Mouse (Mus musculus) lung, embryonic 16.5 days (tissue): Measurements from ENCODE around the gene Znrf2. TPM values are rescaled to one million over a fixed set of nuclear protein-coding genes. Genes with fewer than 3 reads are reported as not detected.
A peak's percentile ranks its signal among the peaks of the same experiment; 100 is the strongest.

Source experiments
- ATAC-seq: fragments of 200-750 bp; cut with Nextera tagmentation; 2 replicates; pipeline ENCODE4 v1.8.0; 2017; ENCODE audit warnings: low read depth, mild to moderate bottlenecking, moderate library complexity
- H3K27ac ChIP-seq: fragments of 300-500 bp; sonication (generic); 2 replicates; pipeline ENCODE4 v1.5.1; 2014; ENCODE audit warnings: mild to moderate bottlenecking, control low read depth, low read length
- H3K27me3 ChIP-seq: fragments of 300-500 bp; sonication (generic); 2 replicates; pipeline ENCODE4 v1.6.1; 2014; ENCODE audit warnings: low read depth, low read length, mixed read lengths; ENCODE audit not compliant: control insufficient read depth, insufficient read depth
- H3K36me3 ChIP-seq: fragments of 300-500 bp; sonication (generic); 2 replicates; pipeline ENCODE4 v1.6.1; 2014; ENCODE audit warnings: low read length; ENCODE audit not compliant: control insufficient read depth, insufficient read depth
- H3K4me1 ChIP-seq: fragments of 300-500 bp; sonication (generic); replicated peaks from 2 replicates; pipeline ENCODE4 v1.6.1; 2014; ENCODE audit warnings: low read length, mixed read lengths; ENCODE audit not compliant: control insufficient read depth, insufficient read depth
- H3K4me2 ChIP-seq: fragments of 300-500 bp; sonication (generic); 2 replicates; pipeline ENCODE4 v1.6.1; 2014; ENCODE audit warnings: low read depth, low read length, control low read depth
- H3K4me3 ChIP-seq: fragments of 300-500 bp; sonication (generic); 2 replicates; pipeline ENCODE4 v1.5.1; 2014; ENCODE audit warnings: mild to moderate bottlenecking, low read length, control low read depth
- H3K9ac ChIP-seq: fragments of 300-500 bp; sonication (generic); 2 replicates; pipeline ENCODE4 v1.6.1; 2014; ENCODE audit warnings: low read length, control low read depth
- H3K9me3 ChIP-seq: fragments of 300-500 bp; sonication (generic); 2 replicates; pipeline ENCODE4 v1.6.1; 2016; ENCODE audit warnings: low read length; ENCODE audit not compliant: control insufficient read depth
- WGBS: fragments of 180-500 bp; shearing (Covaris S2); extraction: QIAGEN DNeasy Blood & Tissue Kit; methylation state at CpG from one replicate; pipeline ENCODE4 v1.1.7; 2014; 5-methylcytosine and 5-hydroxymethylcytosine counted together
- polyA plus RNA-seq: library from polyadenylated mRNA; unstranded; fragments of >200 nt; fragmentation: Nextera tagmentation; extraction: Ambion mirVana; gene quantifications from 2 replicates; pipeline ENCODE4 v1.2.1, GENCODE M21; 2015

The Znrf2 gene
- polyA plus RNA-seq, 1 experiment from 2014 or later: 3.3 TPM

- 56% methylated on average over 5 of the region's 5 CpGs for WGBS
- no peak overlapping the region for H3K27ac ChIP-seq
- H3K4me2 ChIP-seq: no peak overlapping the region
- no peaks in the 10 kb centered on the region for H3K4me1 ChIP-seq
- no peak overlapping the region for H3K9ac ChIP-seq
- no peaks in the 10 kb centered on the region for H3K27me3 ChIP-seq
- no peak for ATAC-seq
- no peaks in the 10 kb centered on the region for H3K36me3 ChIP-seq
- H3K4me3 ChIP-seq: no peak overlapping the region
- 0 out of 2 replicates have a peak, but pooled peaks cover 3% of the 10 kb centered on the region for H3K9me3 ChIP-seq
Measured at GRCm38 (mm10) chr6:54795971-54796370, 20.7 kb upstream of the Znrf2 start.

- WGBS: 46% methylated on average over 8 of the region's 8 CpGs
- Histone ChIP-seq H3K9me3 (0 out of 2 replicates have a peak, but pooled peaks cover 3% of the 10 kb centered on the region), H3K36me3 (no peaks in the 10 kb centered on the region), H3K4me3 (no peak overlapping the region), H3K27me3 (no peaks in the 10 kb centered on the region), H3K27ac (no peak overlapping the region), H3K9ac (no peak overlapping the region), H3K4me2 (no peak overlapping the region), H3K4me1 (no peaks in the 10 kb centered on the region)
- no peak for ATAC-seq
Measured at GRCm38 (mm10) chr6:54802348-54802747, 14.4 kb upstream of the Znrf2 start.

- Histone ChIP-seq H3K27me3 (no peaks in the 10 kb centered on the region), H3K4me1 (no peaks in the 10 kb centered on the region), H3K4me3 (no peak overlapping the region), H3K36me3 (no peaks in the 10 kb centered on the region), H3K27ac (no peak overlapping the region), H3K4me2 (no peak overlapping the region), H3K9ac (no peak overlapping the region), H3K9me3 (no peaks in the 10 kb centered on the region)
- WGBS: 41% methylated on average over 18 of the region's 18 CpGs
- ATAC-seq: peak; percentile 74
Measured at GRCm38 (mm10) chr6:54804066-54804864, 12.5 kb upstream of the Znrf2 start.

GRCm38 (mm10) chr6:54805779-54806178 is 10.9 kb upstream of the Znrf2 start:
- Histone ChIP-seq H3K36me3 (no peaks in the 10 kb centered on the region), H3K27me3 (no peaks in the 10 kb centered on the region), H3K27ac (no peak overlapping the region), H3K4me1 (peaks cover 5% of the 10 kb centered on the region; the same call in 1 of the 2 replicates), H3K9ac (no peak overlapping the region), H3K9me3 (no peaks in the 10 kb centered on the region), H3K4me3 (no peak overlapping the region), H3K4me2 (no peak overlapping the region)
- 86% methylated on average over 5 of the region's 5 CpGs for WGBS
- ATAC-seq: no peak

GRCm38 (mm10) chr6:54809531-54810313 is 7.0 kb upstream of the Znrf2 start:
- Histone ChIP-seq H3K4me3 (no peak overlapping the region), H3K27ac (no peak overlapping the region), H3K36me3 (no peaks in the 10 kb centered on the region), H3K4me1 (peaks cover 24% of the 10 kb centered on the region), H3K4me2 (no peak overlapping the region), H3K9ac (no peak overlapping the region), H3K9me3 (no peaks in the 10 kb centered on the region), H3K27me3 (no peaks in the 10 kb centered on the region)
- 54% methylated on average over 7 of the region's 7 CpGs for WGBS
- ATAC-seq: no peak

GRCm38 (mm10) chr6:54810314-54810646 is 6.4 kb upstream of the Znrf2 start:
- Histone ChIP-seq H3K36me3 (no peaks in the 10 kb centered on the region), H3K9ac (no peak overlapping the region), H3K27me3 (no peaks in the 10 kb centered on the region), H3K4me1 (peaks cover 24% of the 10 kb centered on the region), H3K4me2 (no peak overlapping the region), H3K4me3 (no peak overlapping the region), H3K27ac (no peak overlapping the region), H3K9me3 (no peaks in the 10 kb centered on the region)
- 59% methylated on average over 1 of the region's 1 CpGs for WGBS
- ATAC-seq: no peak

- peak overlapping the region; percentile 61 for H3K27ac ChIP-seq
- no peak overlapping the region for H3K9ac ChIP-seq
- H3K27me3 ChIP-seq: no peaks in the 10 kb centered on the region
- no peak overlapping the region for H3K4me3 ChIP-seq
- H3K9me3 ChIP-seq: no peaks in the 10 kb centered on the region
- peaks cover 24% of the 10 kb centered on the region for H3K4me1 ChIP-seq
- no peaks in the 10 kb centered on the region for H3K36me3 ChIP-seq
- 43% methylated on average over 11 of the region's 11 CpGs for WGBS
- H3K4me2 ChIP-seq: peak overlapping the region; percentile 37
- peak; percentile 49 for ATAC-seq
Measured at GRCm38 (mm10) chr6:54811546-54812250, 5.0 kb upstream of the Znrf2 start.

GRCm38 (mm10) chr6:54812276-54812675 is 4.4 kb upstream of the Znrf2 start:
- Histone ChIP-seq H3K9ac (no peak overlapping the region), H3K27me3 (no peaks in the 10 kb centered on the region), H3K27ac (peak overlapping the region; percentile 61), H3K4me2 (peak overlapping the region; percentile 37), H3K4me1 (peaks cover 24% of the 10 kb centered on the region), H3K4me3 (no peak overlapping the region), H3K36me3 (no peaks in the 10 kb centered on the region), H3K9me3 (no peaks in the 10 kb centered on the region)
- WGBS: 46% methylated on average over 6 of the region's 6 CpGs
- 0 out of 2 replicates have a peak, but pooled peaks have one; percentile 8 for ATAC-seq
